Mouse (Mus musculus) kidney, postnatal 10 days (tissue): Measurements from ENCODE around the gene Arid3c.

Experiments
- DNase-seq: peaks from one replicate; pipeline ENCODE4 v3.0.0; 2021; ENCODE audit warnings: mixed read lengths

Gene Arid3c

GRCm38 (mm10) chr4:41744131-41744530 lies 13.2 kb upstream of the Arid3c start:
- no peak for DNase-seq

- DNase-seq = peak; percentile 94
Measured at GRCm38 (mm10) chr4:41741158-41741560, 10.2 kb upstream of the Arid3c start.

GRCm38 (mm10) chr4:41740380-41741157 lies 9.6 kb upstream of the Arid3c start:
- no peak for DNase-seq

- no peak for DNase-seq
Measured at GRCm38 (mm10) chr4:41739260-41739659, 8.3 kb upstream of the Arid3c start.

- DNase-seq = no peak
Measured at GRCm38 (mm10) chr4:41738256-41738603, 7.3 kb upstream of the Arid3c start.

- DNase-seq = peak; percentile 85
Measured at GRCm38 (mm10) chr4:41737602-41738255, 6.8 kb upstream of the Arid3c start.

- DNase-seq = no peak
Measured at GRCm38 (mm10) chr4:41726826-41727621, 3.9 kb downstream of the Arid3c start.

- peak; percentile 93 for DNase-seq
Measured at GRCm38 (mm10) chr4:41722918-41723351, 8.0 kb downstream of the Arid3c start, which contains the start of gene Dctn3. Gene Dctn3, minus strand, starts transcription at chr4:41723170.

- no peak for DNase-seq
Measured at GRCm38 (mm10) chr4:41716834-41717233, 14.1 kb downstream of the Arid3c start.

GRCm38 (mm10) chr4:41715596-41715995 lies 15.3 kb downstream of the Arid3c start:
- peak; percentile 65 for DNase-seq

GRCm38 (mm10) chr4:41715082-41715481 lies 15.9 kb downstream of the Arid3c start:
- no peak for DNase-seq

GRCm38 (mm10) chr4:41714276-41714675 lies 16.7 kb downstream of the Arid3c start:
- peak; percentile 82 for DNase-seq

GRCm38 (mm10) chr4:41713197-41714067 lies 17.5 kb downstream of the Arid3c start, which contains the start of gene Rpp25l:
Gene Rpp25l, minus strand, starts transcription at chr4:41713534.
- peak; percentile 91 for DNase-seq

GRCm38 (mm10) chr4:41712421-41713196 lies 18.3 kb downstream of the Arid3c start:
- peak; percentile 48 for DNase-seq

GRCm38 (mm10) chr4:41711705-41712375 lies 19.1 kb downstream of the Arid3c start:
- no peak for DNase-seq

- DNase-seq = no peak
Measured at GRCm38 (mm10) chr4:41710229-41710628, 20.7 kb downstream of the Arid3c start.

GRCm38 (mm10) chr4:41708192-41708745 lies 22.7 kb downstream of the Arid3c start:
- DNase-seq = no peak

GRCm38 (mm10) chr4:41707011-41707535 lies 23.9 kb downstream of the Arid3c start:
- peak; percentile 79 for DNase-seq

GRCm38 (mm10) chr4:41705922-41706754 lies 24.8 kb downstream of the Arid3c start:
- DNase-seq = no peak
